Mouse (Mus musculus) neutrophil, adult 5-6 weeks (primary cell): ENCODE data around the gene Kalrn. TPM values are rescaled to one million over a fixed set of nuclear protein-coding genes. Genes with fewer than 3 reads are reported as not detected.

Source experiments
- ATAC-seq: fragments of 151-379, 151-347 bp; 2 replicates; pipeline ENCODE4 v1.8.0; 2017; ENCODE audit warnings: mild to moderate bottlenecking, moderate TSS enrichment; ENCODE audit not compliant: insufficient number of reproducible peaks, poor library complexity, low FRiP score, severe bottlenecking; ENCODE audit errors: extremely low read depth
- total RNA-seq: library from RNA; stranded (forward); fragments of 200-1000 nt; gene quantifications from 2 replicates; pipeline ENCODE4 v1.2.3, GENCODE M21; 2017

The Kalrn gene
- total RNA-seq, 1 experiment from 2014 or later: 6.1 TPM

DNA sequence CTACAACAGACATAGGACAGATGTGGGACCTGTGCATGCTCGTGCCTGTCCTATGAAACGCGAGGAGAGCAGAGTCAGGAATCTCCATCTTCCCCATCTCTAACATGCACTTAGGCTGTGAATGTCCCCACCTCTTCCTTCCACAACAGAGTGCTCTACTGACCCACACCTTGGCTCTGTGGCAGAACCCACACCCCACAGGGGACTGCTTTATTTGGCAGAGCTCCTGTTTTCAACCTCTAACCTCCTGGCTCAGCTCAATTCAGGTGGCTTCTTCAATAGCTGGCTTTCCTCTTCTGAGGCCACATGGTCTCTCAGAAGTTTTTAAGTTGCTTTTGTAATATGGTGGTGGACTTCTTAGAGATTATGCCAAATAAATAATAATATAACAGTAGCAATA is 567.3 kb downstream of the Kalrn start:
- ATAC-seq: no peak

GRCm38 (mm10) chr16:34004128-34004578 is 569.2 kb downstream of the Kalrn start:
- ATAC-seq: no peak

DNA sequence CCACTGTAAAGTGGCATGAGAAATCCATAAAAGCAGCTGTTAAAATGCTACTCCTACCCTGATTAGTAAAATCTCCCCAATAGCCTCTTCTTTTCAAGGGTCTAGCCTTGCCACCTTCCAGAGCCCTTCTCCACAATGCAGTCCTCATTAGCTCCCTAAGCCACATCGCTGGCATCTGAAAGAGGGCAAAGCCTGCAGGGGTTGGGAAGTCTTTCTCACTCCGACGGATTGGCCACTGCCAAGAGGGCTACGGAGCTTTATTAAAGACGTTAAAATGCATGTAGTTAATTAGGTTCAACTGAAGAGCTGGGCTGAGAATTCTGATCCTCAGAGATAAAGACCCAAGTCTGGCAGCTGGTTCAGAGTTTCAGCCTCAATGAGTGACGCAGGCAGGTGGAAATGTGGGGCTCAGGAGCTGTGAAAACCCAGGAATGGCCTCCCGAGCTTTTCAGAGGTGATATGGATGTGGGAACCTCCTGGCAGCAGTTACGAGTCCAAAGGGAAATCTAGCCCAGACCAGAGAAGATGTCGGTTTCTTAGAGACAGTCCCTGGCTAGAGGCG is 569.7 kb downstream of the Kalrn start:
- no peak for ATAC-seq

DNA sequence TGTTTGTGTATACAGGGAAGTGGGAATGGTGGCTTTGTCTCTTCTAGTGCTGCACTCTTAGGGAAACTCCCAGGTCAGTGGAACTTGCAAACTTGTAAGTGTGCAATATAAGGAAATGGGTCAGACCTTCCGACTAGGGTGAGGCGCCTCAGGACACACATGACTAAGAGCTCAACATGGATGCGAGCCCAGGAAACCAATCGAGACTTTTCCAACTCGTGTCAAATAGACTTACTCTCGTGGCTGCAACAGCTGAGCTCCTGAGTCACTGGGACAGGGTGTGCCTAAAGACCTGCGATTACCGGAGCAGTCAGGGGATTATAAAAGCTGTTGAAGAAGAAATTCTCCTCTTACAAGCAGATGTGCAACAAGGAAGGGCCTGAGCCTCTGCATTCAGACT is 572.6 kb downstream of the Kalrn start:
- ATAC-seq: no peak

DNA sequence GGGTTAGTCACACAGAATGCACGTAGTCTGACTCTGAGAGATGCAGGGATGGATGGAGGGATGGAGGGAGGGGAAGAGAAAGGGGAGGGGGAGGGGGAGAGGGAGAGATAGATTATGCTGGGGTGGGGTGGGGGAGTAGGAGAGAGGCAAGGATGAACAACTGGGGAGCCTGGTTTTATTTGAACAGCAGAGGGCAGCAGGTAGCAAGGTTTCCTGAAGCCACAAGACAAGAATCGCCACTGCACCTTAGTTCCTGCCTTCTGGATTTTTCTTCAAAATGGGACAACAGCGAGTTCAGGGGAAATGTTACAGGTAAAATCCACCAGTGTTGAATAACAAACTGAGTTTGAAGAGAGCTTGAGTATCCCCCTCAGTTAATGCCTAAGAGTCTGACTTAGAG is 573.9 kb downstream of the Kalrn start:
- no peak for ATAC-seq

DNA sequence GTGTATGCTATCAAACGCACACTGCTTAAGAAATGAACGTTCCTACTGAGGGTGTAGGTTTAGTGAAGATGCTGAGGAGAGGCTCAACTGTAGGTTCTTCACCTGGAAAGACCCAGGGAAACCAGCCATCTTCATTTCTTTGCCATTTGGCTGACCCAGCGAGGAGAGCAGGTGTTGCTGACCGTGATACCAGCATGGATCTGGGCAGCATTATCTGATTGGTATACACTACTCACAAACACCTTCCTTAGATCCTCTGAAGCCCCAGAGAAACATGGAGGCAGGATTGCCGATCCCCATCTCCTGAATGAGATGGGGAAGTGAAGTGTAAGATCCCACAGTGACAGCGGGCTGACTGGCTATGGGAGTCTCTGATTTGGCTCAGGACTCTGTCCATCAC is 575.3 kb downstream of the Kalrn start:
- ATAC-seq: no peak

- ATAC-seq: peak; percentile 78; the same call in 1 of the 2 replicates
These were observed 577.3 kb downstream of the Kalrn start for GRCm38 (mm10) chr16:33996030-33996429.

DNA sequence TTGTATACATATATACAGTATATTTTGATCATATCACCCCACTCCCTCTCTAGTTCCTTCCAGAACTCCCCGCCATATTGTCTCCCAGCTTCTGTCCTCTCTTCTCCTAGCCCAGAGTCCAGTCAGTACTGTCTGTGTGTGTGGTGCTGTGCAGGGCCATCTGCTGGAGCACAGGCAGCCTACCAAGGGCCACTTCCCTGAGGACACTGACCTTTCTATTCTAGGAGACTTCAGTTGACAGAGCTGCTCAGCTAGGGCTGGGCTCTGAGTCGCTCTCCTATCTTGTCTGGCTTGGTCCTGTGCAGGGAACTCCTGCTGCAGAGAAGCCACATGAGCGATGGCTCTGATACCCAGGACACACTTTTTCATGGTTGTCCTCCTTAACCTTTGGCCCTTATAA is 577.8 kb downstream of the Kalrn start:
- no peak for ATAC-seq

DNA sequence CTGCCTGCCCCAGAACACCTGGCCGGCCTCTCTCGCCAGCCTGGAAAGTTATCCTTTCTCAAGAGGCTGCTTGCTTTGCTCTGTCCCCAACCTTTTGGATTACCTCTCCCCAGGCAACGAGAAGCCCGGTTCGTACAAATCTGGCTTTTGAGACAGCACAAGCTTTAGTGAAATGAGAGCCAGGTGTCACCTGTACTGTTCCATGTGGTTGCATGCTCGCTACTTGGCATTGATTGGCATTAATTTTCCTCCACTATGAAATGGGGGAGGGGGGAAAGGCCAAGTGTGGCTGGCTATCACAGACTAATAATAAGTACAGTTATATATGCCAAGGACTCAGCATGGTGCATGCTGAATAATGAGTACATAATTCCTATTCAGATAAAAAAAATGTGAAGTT is 579.0 kb downstream of the Kalrn start:
- ATAC-seq: no peak

- no peak for ATAC-seq
These were observed 582.6 kb downstream of the Kalrn start for GRCm38 (mm10) chr16:33990712-33991111.

DNA sequence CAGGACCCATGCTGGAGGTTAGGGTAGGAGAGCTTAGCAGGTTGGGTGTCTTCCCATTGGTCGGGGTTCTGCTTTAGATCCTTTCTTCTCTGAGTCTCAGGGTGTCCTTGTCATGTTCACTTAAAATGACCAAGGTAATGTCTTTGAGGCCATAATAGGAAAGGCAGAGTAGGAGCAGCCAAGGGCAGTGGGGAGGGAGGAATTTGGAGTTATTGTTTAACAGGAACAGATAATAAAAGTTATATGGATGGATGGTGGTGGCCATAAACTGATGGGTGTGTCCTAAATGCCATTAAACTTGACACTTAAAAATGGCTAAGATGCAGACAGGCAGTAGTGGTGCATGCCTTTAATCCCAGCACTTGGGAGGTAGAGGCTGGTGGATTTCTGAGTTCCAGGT is 584.2 kb downstream of the Kalrn start:
- no peak for ATAC-seq

DNA sequence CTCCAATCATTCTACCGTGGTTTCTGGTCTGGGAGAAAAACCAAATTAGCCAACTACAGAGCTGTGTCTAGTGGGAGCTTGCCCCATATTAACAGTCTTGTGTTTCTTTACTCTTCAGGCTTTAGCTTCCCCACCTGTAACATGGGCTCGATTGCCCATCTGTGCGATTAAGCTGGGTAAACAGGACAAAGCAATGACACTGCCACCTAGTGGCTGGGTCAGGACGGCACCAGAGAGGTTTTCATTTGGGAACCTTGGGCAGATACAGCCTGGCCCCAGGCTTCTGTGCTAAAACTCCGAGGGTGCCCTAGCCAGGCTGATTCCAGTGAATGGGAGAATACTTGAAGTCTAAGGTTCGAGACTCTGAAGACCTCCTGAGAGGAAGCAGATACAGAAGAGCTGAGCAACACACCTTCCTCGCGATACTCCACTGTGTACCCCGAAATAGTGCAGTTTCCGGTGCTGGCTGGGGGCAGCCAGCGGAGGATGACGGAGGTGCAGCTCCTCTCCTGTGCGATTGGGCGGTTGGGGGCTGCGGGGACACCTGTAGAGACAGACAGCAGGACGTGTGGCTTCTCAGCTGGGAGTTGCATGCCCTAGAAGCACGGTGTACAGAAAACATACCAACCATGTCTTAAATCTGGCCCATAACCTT is 584.8 kb downstream of the Kalrn start:
- peak; percentile 77 for ATAC-seq

- ATAC-seq: no peak
These were observed 586.3 kb downstream of the Kalrn start for GRCm38 (mm10) chr16:33986993-33987392.

DNA sequence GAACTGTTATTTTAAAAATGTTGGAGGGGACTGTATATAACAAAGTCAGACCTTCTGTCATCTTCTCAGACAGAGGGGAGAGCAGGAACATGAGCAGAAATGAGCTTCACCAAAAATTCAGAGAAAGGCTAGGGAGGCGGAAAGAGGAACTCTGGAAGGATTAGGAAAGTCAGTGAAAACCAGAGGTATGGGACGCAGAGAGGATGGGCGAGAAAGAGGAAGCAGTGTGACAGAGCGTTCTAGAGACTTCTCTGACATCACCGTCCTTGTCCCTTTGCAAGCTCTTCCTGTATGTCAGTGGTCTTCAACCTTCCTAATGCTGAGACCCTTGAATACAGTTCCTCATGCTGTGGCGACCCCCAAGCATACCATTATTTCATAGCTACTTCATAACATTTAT is 588.0 kb downstream of the Kalrn start:
- no peak; the same call in 1 of the 2 replicates for ATAC-seq

- ATAC-seq: no peak
These were observed 589.6 kb downstream of the Kalrn start for GRCm38 (mm10) chr16:33983712-33984111.

DNA sequence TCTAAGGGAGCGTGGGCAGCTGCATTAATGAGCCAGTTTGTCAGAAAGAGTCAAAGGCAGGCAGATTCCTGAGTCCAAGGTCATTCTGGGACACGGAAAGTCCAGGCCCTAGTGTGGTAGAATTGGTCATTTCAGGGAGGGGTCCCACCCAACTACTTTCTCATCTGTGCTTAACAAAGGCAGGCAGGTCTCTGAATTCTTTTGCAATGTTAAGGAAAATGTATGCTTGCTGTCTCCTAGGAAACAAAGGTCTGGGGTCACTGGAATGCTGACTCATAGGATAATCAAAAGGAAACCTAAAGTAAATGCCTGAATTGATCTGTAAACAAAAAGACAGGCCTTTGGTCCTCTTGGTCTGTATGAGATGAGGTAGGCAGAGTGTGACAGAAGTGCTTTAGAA is 593.5 kb downstream of the Kalrn start:
- ATAC-seq: no peak

DNA sequence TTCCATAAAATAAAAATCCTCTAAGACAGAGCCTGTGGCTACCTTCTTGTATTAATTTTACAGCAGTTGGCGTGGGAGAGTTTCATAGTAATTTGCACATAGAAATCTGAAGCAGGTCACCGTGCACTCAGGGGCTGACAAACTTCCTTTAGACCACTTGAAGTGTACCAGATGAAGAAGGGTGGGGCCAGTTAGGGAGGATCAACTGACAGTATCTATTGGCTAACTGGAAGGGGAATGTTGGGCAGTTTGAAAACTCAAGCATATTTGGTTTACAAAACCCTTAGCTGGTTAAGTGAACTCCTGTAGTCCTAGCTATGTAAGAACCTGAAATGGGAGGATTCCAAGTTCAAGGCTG is 606.1 kb downstream of the Kalrn start:
- ATAC-seq: no peak

GRCm38 (mm10) chr16:33966538-33967282 is 606.6 kb downstream of the Kalrn start, which contains the start of gene Umps:
TSS of gene Umps (minus strand) at chr16:33967038.
- peak; percentile 73 for ATAC-seq

DNA sequence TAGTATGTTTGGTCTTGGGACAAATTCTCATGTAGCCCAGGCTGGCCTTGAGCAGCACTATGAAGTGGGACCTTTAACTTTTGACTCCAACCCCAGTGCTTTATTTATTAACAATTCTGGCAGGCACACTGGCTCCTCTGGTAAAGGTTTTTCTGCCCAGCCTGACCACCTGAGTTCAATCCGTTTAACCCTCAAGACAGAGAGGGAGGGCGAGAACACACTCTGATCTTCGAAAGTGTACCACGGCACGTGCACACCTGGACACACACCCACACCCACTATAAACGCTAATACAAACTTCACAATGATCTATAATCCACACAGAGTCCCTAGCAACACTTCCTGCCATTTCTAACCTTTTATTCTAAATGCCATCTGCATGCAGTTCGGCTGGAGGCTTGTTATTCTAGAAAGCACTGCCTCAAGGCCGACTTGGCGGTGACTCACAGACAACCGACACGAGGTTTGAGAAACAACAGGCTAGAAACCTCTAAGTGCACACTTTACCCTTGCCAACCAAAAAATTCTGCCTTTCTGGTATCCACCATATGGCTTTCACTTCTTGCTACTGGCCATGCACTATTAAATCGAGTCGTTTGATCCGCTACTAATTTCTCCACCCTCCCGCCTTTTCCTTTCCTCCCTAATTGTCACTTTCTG is 607.3 kb downstream of the Kalrn start:
- no peak for ATAC-seq

DNA sequence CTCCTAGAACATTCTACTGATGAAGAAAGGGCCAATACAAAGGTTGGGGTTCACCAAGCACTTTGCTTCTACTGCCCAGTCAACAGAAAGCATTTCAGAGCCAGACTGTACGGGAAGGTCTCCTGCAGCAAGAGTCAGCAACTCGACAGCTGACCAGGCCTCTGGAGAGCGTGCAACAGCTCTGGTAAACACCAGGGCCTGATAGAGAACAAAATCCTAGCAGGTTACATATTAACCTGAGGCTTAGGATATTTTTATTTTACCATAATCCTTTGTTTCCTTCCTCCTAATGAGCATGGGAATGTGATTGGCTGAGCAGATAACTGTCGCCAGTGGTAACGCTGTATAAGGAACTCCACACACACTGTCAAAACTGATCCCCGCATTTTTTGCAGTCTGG is 609.8 kb downstream of the Kalrn start:
- ATAC-seq: no peak
